Mouse (Mus musculus) stomach, postnatal 0 days (tissue): ENCODE data around the gene Kank4.

Experiments
- CTCF ChIP-seq: IDR thresholded peaks from 2 replicates; pipeline ENCODE4 v1.5.1; 2016; ENCODE audit warnings: antibody characterized with exemption, low read depth, mild to moderate bottlenecking, moderate library complexity
- EP300 ChIP-seq: optimal IDR thresholded peaks from 2 replicates; pipeline ENCODE3; 2016; ENCODE audit warnings: antibody characterized with exemption

DNA sequence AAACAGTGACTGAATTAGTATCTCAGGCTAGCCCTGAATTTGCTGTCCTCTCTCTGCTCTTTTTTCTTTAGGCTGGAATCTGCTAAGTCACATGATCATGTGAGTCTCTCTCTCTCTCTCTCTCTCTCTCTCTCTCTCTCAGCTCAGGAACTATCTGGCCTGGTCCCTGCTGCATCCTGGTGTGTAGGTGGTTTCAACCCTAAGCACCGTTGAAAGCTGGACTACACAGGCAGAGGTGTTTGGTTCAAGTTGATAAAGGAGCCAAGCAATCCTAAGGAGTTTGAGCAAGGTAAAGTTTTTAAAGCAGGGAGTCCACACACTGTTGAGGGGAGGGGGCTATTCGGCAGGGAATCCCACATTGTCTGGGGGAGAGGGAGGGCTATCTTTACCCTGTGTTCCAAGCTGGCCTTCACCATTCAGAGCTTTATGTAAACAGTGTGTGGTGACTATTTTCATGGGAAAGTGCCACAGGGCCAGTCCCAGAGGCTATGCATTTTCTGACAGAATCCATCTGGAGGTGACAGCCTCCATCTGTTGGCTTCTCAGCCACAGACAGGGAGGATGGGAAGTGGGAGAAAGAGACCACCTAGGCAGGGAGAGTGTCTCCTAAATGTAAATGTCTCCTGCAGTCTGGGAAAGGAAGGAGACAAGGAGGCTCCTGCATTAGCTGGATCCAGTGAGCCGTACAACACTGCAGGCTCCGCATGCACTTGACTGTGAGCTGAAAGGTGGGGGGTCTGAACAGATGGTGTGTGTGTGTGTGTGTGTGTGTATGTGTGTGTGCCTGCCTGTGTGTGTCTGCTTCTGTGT lies 59.1 kb downstream of the Kank4 start:
- TF ChIP-seq CTCF (no peak), EP300 (no peak)
